In the genomic region with DNA sequence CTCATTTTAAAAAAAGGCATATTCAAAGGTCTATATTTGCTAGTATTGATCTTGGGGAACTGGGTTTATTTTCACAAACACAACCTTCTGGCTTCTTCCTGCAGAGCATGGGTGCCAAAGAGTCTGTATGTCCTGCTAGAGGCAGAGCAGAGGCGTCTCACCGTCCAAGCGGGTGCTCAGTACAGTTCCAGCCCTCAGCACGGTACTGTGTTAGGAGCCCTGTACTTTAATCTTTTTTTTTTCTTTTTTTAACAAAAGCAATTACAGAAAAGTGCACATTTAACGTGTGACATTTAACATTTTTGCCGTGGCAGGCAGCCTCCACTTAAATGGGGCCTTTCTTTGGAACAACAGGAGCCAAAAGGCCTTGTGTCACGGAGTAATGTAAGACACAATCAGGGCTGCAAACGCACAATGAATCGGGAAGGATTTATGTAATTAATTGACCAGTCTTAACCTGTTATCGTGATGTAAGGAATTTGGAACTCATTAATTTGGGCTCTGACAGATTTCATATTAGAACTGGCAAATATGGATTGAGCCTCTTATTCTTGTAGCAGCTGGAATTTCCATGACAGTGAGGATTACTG, we compare ENCODE assay signal across 12 mouse cellular contexts.
DNase-seq lines count a peak whose midpoint lies in the region; ATAC-seq and TF ChIP-seq lines count a peak whose summit lies in the region.
"Had no signal": no experiment of that assay in that cellular context is flagged by ENCODE, and none has a peak within 500 bp of the region (broad histone marks: within the 10 kb centered on the region; RNA-seq: fewer than 3 reads in every experiment).

No protein-coding gene starts in this region.

- peak overlapping the region; percentile 77; the same call in 1 of the 2 replicates for H3K27ac ChIP-seq in cerebellum, adult 2 months (ENCODE audit: insufficient read depth, low read length)
- peak overlapping the region; percentile 98 for H3K27ac ChIP-seq in forebrain, embryonic 16.5 days (ENCODE audit: low read length)
- H3K27ac ChIP-seq in midbrain, embryonic 13.5 days, result peak overlapping the region; percentile 99
- no peak overlapping the region for H3K27ac ChIP-seq in thymus, adult 2 months (ENCODE audit: control insufficient read depth, insufficient read depth, low read length)

- H3K9me3 ChIP-seq in forebrain, embryonic 16.5 days (ENCODE audit: control insufficient read depth, low read length), result no peaks in the 10 kb centered on the region
- H3K9me3 ChIP-seq in midbrain, embryonic 13.5 days, result no peaks in the 10 kb centered on the region
- H3K9me3 ChIP-seq: embryonic facial prominence, embryonic 10.5 days; heart, embryonic 13.5 days; limb, embryonic 12.5 days; stomach, embryonic 15.5 days had no signal

- no peaks in the 10 kb centered on the region for H3K27me3 ChIP-seq in cerebellum, adult 2 months (ENCODE audit: control insufficient read depth, insufficient read depth, low read length)
- no peaks in the 10 kb centered on the region for H3K27me3 ChIP-seq in forebrain, embryonic 16.5 days (replicated peaks; ENCODE audit: control insufficient read depth, insufficient read depth, low read length)
- H3K27me3 ChIP-seq in midbrain, embryonic 13.5 days, result no peaks in the 10 kb centered on the region
- H3K27me3 ChIP-seq in thymus, adult 2 months (ENCODE audit: control insufficient read depth, insufficient read depth, low read length), result no peaks in the 10 kb centered on the region
- H3K27me3 ChIP-seq: heart, embryonic 13.5 days; limb, embryonic 12.5 days; stomach, embryonic 15.5 days had no signal

- H3K36me3 ChIP-seq in forebrain, embryonic 16.5 days (ENCODE audit: control insufficient read depth, insufficient read depth), result no peaks in the 10 kb centered on the region
- H3K36me3 ChIP-seq in midbrain, embryonic 13.5 days, result no peaks in the 10 kb centered on the region
- no peaks in the 10 kb centered on the region for H3K36me3 ChIP-seq in thymus, adult 2 months (ENCODE audit: control insufficient read depth, insufficient read depth, low read length)
- H3K36me3 ChIP-seq: embryonic facial prominence, embryonic 10.5 days; limb, embryonic 12.5 days; stomach, embryonic 15.5 days had no signal

- H3K9ac ChIP-seq in forebrain, embryonic 16.5 days (replicated peaks; ENCODE audit: low read depth, low read length), result peak overlapping the region; percentile 15
- H3K9ac ChIP-seq in midbrain, embryonic 13.5 days (replicated peaks), result peak overlapping the region; percentile 75; the same call in 1 of the 2 replicates
- H3K9ac ChIP-seq: stomach, embryonic 15.5 days had no signal

- H3K4me3 ChIP-seq in cerebellum, adult 2 months (replicated peaks; ENCODE audit: insufficient read depth, low read depth, low read length), result no peak overlapping the region
- 0 out of 2 replicates have a peak overlapping the region, but pooled peaks have one; percentile 5 for H3K4me3 ChIP-seq in forebrain, embryonic 16.5 days (replicated peaks; ENCODE audit: low read length)
- H3K4me3 ChIP-seq in midbrain, embryonic 13.5 days (replicated peaks), result no peak overlapping the region
- no peak overlapping the region for H3K4me3 ChIP-seq in thymus, adult 2 months (ENCODE audit: control insufficient read depth, insufficient read depth, low read length)

- no peak for TF ChIP-seq CTCF in cerebellum, adult 2 months (IDR thresholded peaks at IDR 0.05; ENCODE audit: borderline replicate concordance, insufficient read depth, low read depth, low read length)
- TF ChIP-seq CTCF in thymus, adult 2 months (IDR thresholded peaks at IDR 0.05; ENCODE audit: borderline replicate concordance, control insufficient read depth, extremely low read depth, insufficient read depth, low read length, poor library complexity), result no peak

- ATAC-seq in forebrain, embryonic 16.5 days, result no peak
- ATAC-seq in midbrain, embryonic 13.5 days, result no peak
- ATAC-seq in erythroblast, adult 5-6 weeks (replicated peaks; ENCODE audit: low FRiP score, poor library complexity, severe bottlenecking), result no peak

- H3K4me1 ChIP-seq in cerebellum, adult 2 months (ENCODE audit: control insufficient read depth, insufficient read depth, low read length), result peaks cover 7% of the 10 kb centered on the region; the same call in 1 of the 2 replicates
- peaks cover 21% of the 10 kb centered on the region for H3K4me1 ChIP-seq in forebrain, embryonic 16.5 days (replicated peaks; ENCODE audit: control insufficient read depth, insufficient read depth, low read length)
- H3K4me1 ChIP-seq in midbrain, embryonic 13.5 days (replicated peaks), result peaks cover 58% of the 10 kb centered on the region
- peaks cover 8% of the 10 kb centered on the region for H3K4me1 ChIP-seq in thymus, adult 2 months (replicated peaks; ENCODE audit: control insufficient read depth, insufficient read depth, low read length)

- peak overlapping the region; percentile 92 for H3K4me2 ChIP-seq in forebrain, embryonic 16.5 days (ENCODE audit: low read length)
- peak overlapping the region; percentile 68 for H3K4me2 ChIP-seq in midbrain, embryonic 13.5 days (replicated peaks)

- DNase-seq in cerebellum, adult 2 months, result peak; percentile 28 to 44
- DNase-seq in cerebellum, postnatal 4 days (ENCODE audit: low spot score in 2 of 2), result no peak
- DNase-seq in Muller cell, postnatal 12 days (ENCODE audit: inconsistent ontology term), result peak; percentile 42
- DNase-seq in thymus, adult 2 months, result no peak
- DNase-seq in kidney, adult 8-10 months, result no peak

- no peak for TF ChIP-seq POLR2A in cerebellum, adult 2 months (IDR thresholded peaks at IDR 0.05; ENCODE audit: borderline replicate concordance, insufficient read depth, low read length)
- TF ChIP-seq POLR2A in thymus, adult 2 months (IDR thresholded peaks at IDR 0.05; ENCODE audit: control insufficient read depth, extremely low read depth, insufficient read depth, low read length, poor library complexity), result no peak

- WGBS in cerebellum, adult 2 months, result 44% methylated on average over 10 of the region's 10 CpGs
- WGBS in forebrain, embryonic 16.5 days, result 17% methylated on average over 10 of the region's 10 CpGs
- WGBS in midbrain, embryonic 13.5 days, result 25% methylated on average over 10 of the region's 10 CpGs
- WGBS in thymus, adult 2 months, result 95% methylated on average over 10 of the region's 10 CpGs

Comparison
In these comparisons a context has a peak if more than half of its experiments do, and no peak if none do; other contexts are left out.
1. DNase-seq: peak in cerebellum, adult 2 months (2 of 2) and Muller cell, postnatal 12 days (single experiment); none in cerebellum, postnatal 4 days (0 of 2), thymus, adult 2 months (single experiment) and kidney, adult 8-10 months (0 of 2).